Mouse (Mus musculus) hindbrain, embryonic 14.5 days (tissue): ENCODE data around the gene Mief1. TPM values are rescaled to one million over a fixed set of nuclear protein-coding genes. Genes with fewer than 3 reads are reported as not detected.
A peak's percentile ranks its signal among the peaks of the same experiment; 100 is the strongest.

Experiments used
- ATAC-seq: fragments of 200-750 bp; cut with Nextera tagmentation; 2 replicates; pipeline ENCODE4 v1.8.0; 2017; ENCODE audit warnings: moderate number of reproducible peaks, mild to moderate bottlenecking, moderate TSS enrichment, moderate library complexity; ENCODE audit not compliant: low FRiP score
- DNase-seq: peaks from one replicate; pipeline ENCODE4 v3.0.0-alpha.2; 2015; ENCODE audit warnings: low spot score
- H3K27ac ChIP-seq: fragments of 300-500 bp; sonication (generic); 2 replicates; pipeline ENCODE4 v1.5.1; 2014; ENCODE audit warnings: mild to moderate bottlenecking, moderate library complexity
- H3K27me3 ChIP-seq: fragments of 300-500 bp; sonication (generic); 2 replicates; pipeline ENCODE4 v1.6.1; 2014; ENCODE audit warnings: mild to moderate bottlenecking, low read length, mixed read lengths; ENCODE audit not compliant: control insufficient read depth, insufficient read depth
- H3K36me3 ChIP-seq: fragments of 300-500 bp; sonication (generic); replicated peaks from 2 replicates; pipeline ENCODE4 v1.6.1; 2014; ENCODE audit not compliant: control insufficient read depth, insufficient read depth
- H3K4me1 ChIP-seq: fragments of 300-500 bp; sonication (generic); replicated peaks from 2 replicates; pipeline ENCODE4 v1.6.1; 2014; ENCODE audit warnings: antibody characterized with exemption, low read length, mixed read lengths; ENCODE audit not compliant: control insufficient read depth, insufficient read depth
- H3K4me2 ChIP-seq: fragments of 300-500 bp; sonication (generic); replicated peaks from 2 replicates; pipeline ENCODE4 v1.6.1; 2014; ENCODE audit warnings: mild to moderate bottlenecking, moderate library complexity
- H3K4me3 ChIP-seq: fragments of 300-500 bp; sonication (generic); replicated peaks from 2 replicates; pipeline ENCODE4 v1.5.1; 2014; ENCODE audit warnings: mild to moderate bottlenecking, low read length
- H3K9ac ChIP-seq: fragments of 300-500 bp; sonication (generic); 2 replicates; pipeline ENCODE4 v1.6.1; 2014
- H3K9me3 ChIP-seq: fragments of 300-500 bp; sonication (generic); 2 replicates; pipeline ENCODE4 v1.6.1; 2016; ENCODE audit warnings: low read length; ENCODE audit not compliant: control insufficient read depth
- WGBS: fragments of 180-500 bp; shearing (Covaris S2); extraction: QIAGEN DNeasy Blood & Tissue Kit; methylation state at CpG from one replicate; pipeline ENCODE4 v1.1.7; 2014; 5-methylcytosine and 5-hydroxymethylcytosine counted together
- polyA plus RNA-seq: library from polyadenylated mRNA; unstranded; fragments of >200 nt; fragmentation: Nextera tagmentation; extraction: Ambion mirVana; gene quantifications from 2 replicates; pipeline ENCODE4 v1.2.1, GENCODE M21; 2014

Mief1 gene
- polyA plus RNA-seq, 1 experiment from 2014 or later = 38.6 TPM

- H3K36me3 ChIP-seq = no peaks in the 10 kb centered on the region
- 91% methylated on average over 7 of the region's 7 CpGs for whole genome bisulfite sequencing
- DNase-seq (no peak), ATAC-seq (no peak)
- no peaks in the 10 kb centered on the region for H3K4me1 ChIP-seq
- no peaks in the 10 kb centered on the region for H3K9me3 ChIP-seq
- no peak overlapping the region for H3K9ac ChIP-seq
- no peak overlapping the region for H3K4me2 ChIP-seq
- H3K4me3 ChIP-seq = no peak overlapping the region
- H3K27me3 ChIP-seq = no peaks in the 10 kb centered on the region
- H3K27ac ChIP-seq = no peak overlapping the region
These were observed 10.1 kb upstream of the Mief1 start for GRCm38 (mm10) chr15:80223751-80224150.

GRCm38 (mm10) chr15:80225208-80225607 lies 8.6 kb upstream of the Mief1 start:
- peak; percentile 71 for DNase-seq
- no peak overlapping the region for H3K4me2 ChIP-seq
- no peaks in the 10 kb centered on the region for H3K27me3 ChIP-seq
- H3K36me3 ChIP-seq = no peaks in the 10 kb centered on the region
- 30% methylated on average over 9 of the region's 9 CpGs for WGBS
- no peak for ATAC-seq
- H3K27ac ChIP-seq = no peak overlapping the region
- H3K4me1 ChIP-seq = no peaks in the 10 kb centered on the region
- no peak overlapping the region for H3K9ac ChIP-seq
- H3K9me3 ChIP-seq = no peaks in the 10 kb centered on the region
- H3K4me3 ChIP-seq = no peak overlapping the region

GRCm38 (mm10) chr15:80225796-80226195 lies 8.0 kb upstream of the Mief1 start:
- no peak overlapping the region for H3K9ac ChIP-seq
- DNase-seq (peak; percentile 45), ATAC-seq (no peak)
- H3K4me2 ChIP-seq = no peak overlapping the region
- no peak overlapping the region for H3K27ac ChIP-seq
- H3K36me3 ChIP-seq = no peaks in the 10 kb centered on the region
- H3K27me3 ChIP-seq = no peaks in the 10 kb centered on the region
- 41% methylated on average over 2 of the region's 2 CpGs for WGBS
- no peaks in the 10 kb centered on the region for H3K9me3 ChIP-seq
- no peaks in the 10 kb centered on the region for H3K4me1 ChIP-seq
- no peak overlapping the region for H3K4me3 ChIP-seq

- Histone ChIP-seq H3K27ac (no peak overlapping the region), H3K27me3 (no peaks in the 10 kb centered on the region), H3K9me3 (no peaks in the 10 kb centered on the region), H3K4me2 (no peak overlapping the region), H3K36me3 (no peaks in the 10 kb centered on the region), H3K4me3 (no peak overlapping the region), H3K4me1 (0 out of 2 replicates have a peak, but pooled peaks cover 1% of the 10 kb centered on the region), H3K9ac (no peak overlapping the region)
- no peak for DNase-seq
- 53% methylated on average over 17 of the region's 17 CpGs for WGBS
- no peak for ATAC-seq
These were observed 5.6 kb upstream of the Mief1 start for GRCm38 (mm10) chr15:80228071-80228800.

GRCm38 (mm10) chr15:80232331-80232730 lies 1.5 kb upstream of the Mief1 start:
- no peak overlapping the region for H3K4me3 ChIP-seq
- no peaks in the 10 kb centered on the region for H3K9me3 ChIP-seq
- no peak for DNase-seq
- ATAC-seq = no peak
- no peak overlapping the region for H3K4me2 ChIP-seq
- 20% methylated on average over 2 of the region's 2 CpGs for WGBS
- no peaks in the 10 kb centered on the region for H3K27me3 ChIP-seq
- peaks cover 18% of the 10 kb centered on the region for H3K36me3 ChIP-seq
- no peak overlapping the region for H3K9ac ChIP-seq
- peaks cover 11% of the 10 kb centered on the region for H3K4me1 ChIP-seq
- H3K27ac ChIP-seq = no peak overlapping the region

- 59% methylated on average over 4 of the region's 4 CpGs for WGBS
- ATAC-seq (no peak), DNase-seq (no peak)
- Histone ChIP-seq H3K27me3 (no peaks in the 10 kb centered on the region), H3K4me1 (peaks cover 11% of the 10 kb centered on the region), H3K4me3 (0 out of 2 replicates have a peak overlapping the region, but pooled peaks have one; percentile 90), H3K4me2 (peak overlapping the region; percentile 75; the same call in 1 of the 2 replicates), H3K9ac (peak overlapping the region; percentile 89; the same call in 1 of the 2 replicates), H3K36me3 (peaks cover 23% of the 10 kb centered on the region), H3K27ac (peak overlapping the region; percentile 85), H3K9me3 (no peaks in the 10 kb centered on the region)
These were observed 765 bp upstream of the Mief1 start for GRCm38 (mm10) chr15:80233053-80233452.

GRCm38 (mm10) chr15:80235535-80235934 lies 1.7 kb downstream of the Mief1 start, which contains the start of gene AC140267.1:
Gene AC140267.1 (plus strand): TSS chr15:80235835.
- Histone ChIP-seq H3K9me3 (no peaks in the 10 kb centered on the region), H3K36me3 (peaks cover 40% of the 10 kb centered on the region), H3K4me3 (peak within 1 kb of the TSS; percentile 90), H3K4me1 (peaks cover 11% of the 10 kb centered on the region), H3K27ac (no peak within 1 kb of the TSS), H3K4me2 (peak within 1 kb of the TSS; percentile 75), H3K27me3 (no peaks in the 10 kb centered on the region), H3K9ac (peak within 1 kb of the TSS; percentile 89)
- no peak for ATAC-seq
- WGBS = 98% methylated on average over 9 of the region's 9 CpGs
- DNase-seq = no peak

- Histone ChIP-seq H3K9me3 (no peaks in the 10 kb centered on the region), H3K4me3 (no peak overlapping the region), H3K4me1 (no peaks in the 10 kb centered on the region), H3K27me3 (no peaks in the 10 kb centered on the region), H3K27ac (no peak overlapping the region), H3K36me3 (peaks cover 82% of the 10 kb centered on the region), H3K4me2 (no peak overlapping the region), H3K9ac (no peak overlapping the region)
- WGBS = 94% methylated on average over 12 of the region's 12 CpGs
- DNase-seq = no peak
- no peak for ATAC-seq
These were observed 14.3 kb downstream of the Mief1 start for GRCm38 (mm10) chr15:80248135-80248534.

- no peak overlapping the region for H3K4me2 ChIP-seq
- ATAC-seq (no peak), DNase-seq (no peak)
- peaks cover under 1% of the 10 kb centered on the region for H3K4me1 ChIP-seq
- no peak overlapping the region for H3K27ac ChIP-seq
- peaks cover 80% of the 10 kb centered on the region for H3K36me3 ChIP-seq
- WGBS = 96% methylated on average over 1 of the region's 1 CpGs
- H3K9ac ChIP-seq = no peak overlapping the region
- no peak overlapping the region for H3K4me3 ChIP-seq
- H3K9me3 ChIP-seq = no peaks in the 10 kb centered on the region
- no peaks in the 10 kb centered on the region for H3K27me3 ChIP-seq
These were observed 14.8 kb downstream of the Mief1 start for GRCm38 (mm10) chr15:80248596-80248995.
